Mouse (Mus musculus) induced T-regulatory cell, adult 2 months (primary cell): ENCODE measurements around the gene Adamts12.

ENCODE experiments used
- DNase-seq: peaks from one replicate; pipeline ENCODE4 v3.0.0-alpha.2; 2012; ENCODE audit warnings: low read depth

Adamts12 gene

GRCm38 (mm10) chr15:11082961-11083569 lies 18.5 kb downstream of the Adamts12 start:
- no peak for DNase-seq

- no peak for DNase-seq
These were observed 19.1 kb downstream of the Adamts12 start for GRCm38 (mm10) chr15:11083678-11084077.

GRCm38 (mm10) chr15:11084241-11084992 lies 19.8 kb downstream of the Adamts12 start:
- DNase-seq: no peak

- DNase-seq: no peak
These were observed 20.4 kb downstream of the Adamts12 start for GRCm38 (mm10) chr15:11084993-11085365.

- no peak for DNase-seq
These were observed 24.9 kb downstream of the Adamts12 start for GRCm38 (mm10) chr15:11089494-11089893.

GRCm38 (mm10) chr15:11095566-11095965 lies 31.0 kb downstream of the Adamts12 start:
- DNase-seq: no peak

GRCm38 (mm10) chr15:11097967-11098702 lies 33.5 kb downstream of the Adamts12 start:
- DNase-seq: no peak

GRCm38 (mm10) chr15:11098940-11099339 lies 34.4 kb downstream of the Adamts12 start:
- DNase-seq: no peak

GRCm38 (mm10) chr15:11100917-11101316 lies 36.3 kb downstream of the Adamts12 start:
- no peak for DNase-seq

- DNase-seq: no peak
These were observed 40.5 kb downstream of the Adamts12 start for GRCm38 (mm10) chr15:11105101-11105500.

GRCm38 (mm10) chr15:11107376-11107775 lies 42.8 kb downstream of the Adamts12 start:
- DNase-seq: no peak

- DNase-seq: no peak
These were observed 50.1 kb downstream of the Adamts12 start for GRCm38 (mm10) chr15:11114631-11115197.

GRCm38 (mm10) chr15:11116303-11116702 lies 51.7 kb downstream of the Adamts12 start:
- no peak for DNase-seq

- DNase-seq: no peak
These were observed 52.3 kb downstream of the Adamts12 start for GRCm38 (mm10) chr15:11116853-11117252.

GRCm38 (mm10) chr15:11118371-11118770 lies 53.8 kb downstream of the Adamts12 start:
- DNase-seq: no peak

GRCm38 (mm10) chr15:11121721-11122120 lies 57.1 kb downstream of the Adamts12 start:
- no peak for DNase-seq

- DNase-seq: no peak
These were observed 60.8 kb downstream of the Adamts12 start for GRCm38 (mm10) chr15:11125361-11125760.

- no peak for DNase-seq
These were observed 63.9 kb downstream of the Adamts12 start for GRCm38 (mm10) chr15:11128457-11128856.

GRCm38 (mm10) chr15:11132586-11133558 lies 68.3 kb downstream of the Adamts12 start:
- no peak for DNase-seq

- DNase-seq: no peak
These were observed 81.0 kb downstream of the Adamts12 start for GRCm38 (mm10) chr15:11145581-11145980.

GRCm38 (mm10) chr15:11159386-11159785 lies 94.8 kb downstream of the Adamts12 start:
- DNase-seq: no peak
